Mouse (Mus musculus): ENCODE data around the gene Zbtb44.

DNA sequence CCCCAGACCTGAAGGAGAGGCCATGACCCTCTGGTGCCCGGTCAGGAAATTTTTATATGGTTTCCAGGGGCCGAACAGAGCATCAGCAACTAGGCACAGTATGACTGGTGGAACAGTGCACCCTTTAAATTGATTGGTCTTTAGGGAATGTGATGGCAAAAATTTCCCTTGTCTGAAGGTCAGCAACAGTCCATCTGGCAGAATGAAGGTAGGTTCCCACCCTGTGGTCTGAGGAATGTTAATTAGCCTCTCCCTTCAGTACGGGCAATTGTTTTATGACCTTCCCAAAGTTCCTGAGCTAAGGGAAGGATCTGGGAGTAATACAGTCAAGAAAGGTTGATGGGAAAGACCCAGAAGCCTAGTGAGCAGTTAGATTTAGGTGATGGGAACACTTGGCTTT lies 20.4 kb upstream of the Zbtb44 start:
- TF ChIP-seq CTCF (IDR thresholded peaks at IDR 0.05), result no peak
- TF ChIP-seq EP300 (IDR thresholded peaks at IDR 0.05), result no peak

All from lung, postnatal 0 days (tissue).